Mouse (Mus musculus): ENCODE measurements at regions not wholly inside any gene's neighbourhood (a gene's known extent, or its start where the extent isn't known, plus 50 kb on each side); places are given as distances from the start of the nearest gene placed in this dataset.

- ATAC-seq (ENCODE audit: low read depth) = peak; percentile 96
- no peaks in the 10 kb centered on the region; the same call in none of the 2 replicates for H3K27me3 ChIP-seq (ENCODE audit: control insufficient read depth, insufficient read depth, low read length)
- peak overlapping the region; percentile 17; the same call in 1 of the 2 replicates for H3K4me2 ChIP-seq (ENCODE audit: low read depth, low read length)
- no peak overlapping the region for H3K4me3 ChIP-seq (ENCODE audit: low read depth, low read length)
- peaks cover 9% of the 10 kb centered on the region; the same call in 1 of the 2 replicates for H3K4me1 ChIP-seq (ENCODE audit: control insufficient read depth, insufficient read depth, low read length)
- H3K27ac ChIP-seq (ENCODE audit: low read depth, low read length) = peak overlapping the region; percentile 66
- H3K9me3 ChIP-seq (ENCODE audit: control insufficient read depth, low read length) = no peaks in the 10 kb centered on the region
- WGBS = 4% methylated on average over 15 of the region's 15 CpGs
- H3K9ac ChIP-seq (replicated peaks; ENCODE audit: low read depth, low read length) = no peak overlapping the region
- no peaks in the 10 kb centered on the region for H3K36me3 ChIP-seq (ENCODE audit: control insufficient read depth, insufficient read depth, low read length)
These were observed 144.9 kb downstream of the Tbc1d30 start for GRCm38 (mm10) chr10:121206002-121206742.

- 37% methylated on average over 3 of the region's 3 CpGs for WGBS
- peak overlapping the region; percentile 66 for H3K27ac ChIP-seq (ENCODE audit: low read depth, low read length)
- peaks cover 9% of the 10 kb centered on the region; the same call in 1 of the 2 replicates for H3K4me1 ChIP-seq (ENCODE audit: control insufficient read depth, insufficient read depth, low read length)
- no peaks in the 10 kb centered on the region for H3K36me3 ChIP-seq (ENCODE audit: control insufficient read depth, insufficient read depth, low read length)
- no peak overlapping the region for H3K4me3 ChIP-seq (ENCODE audit: low read depth, low read length)
- ATAC-seq (ENCODE audit: low read depth) = no peak
- H3K27me3 ChIP-seq (ENCODE audit: control insufficient read depth, insufficient read depth, low read length) = no peaks in the 10 kb centered on the region; the same call in 1 of the 2 replicates
- no peaks in the 10 kb centered on the region for H3K9me3 ChIP-seq (ENCODE audit: control insufficient read depth, low read length)
- H3K4me2 ChIP-seq (ENCODE audit: low read depth, low read length) = peak overlapping the region; percentile 17; the same call in 1 of the 2 replicates
- no peak overlapping the region for H3K9ac ChIP-seq (replicated peaks; ENCODE audit: low read depth, low read length)
These were observed 144.4 kb downstream of the Tbc1d30 start for GRCm38 (mm10) chr10:121206743-121207039.

All from neural tube, embryonic 14.5 days (tissue).